Mouse (Mus musculus) testis, adult 2 months (tissue): ENCODE measurements around the gene Golph3. TPM values are rescaled to one million over a fixed set of nuclear protein-coding genes. Genes with fewer than 3 reads are reported as not detected.
"Not testable (repeated sequence)": the region's sequence is repeated elsewhere in the genome, so short reads cannot be mapped to it uniquely, and the experiment has no call there.

ENCODE experiments used
- H3K27ac ChIP-seq: fragments of 200-500 bp; 2 replicates; pipeline ENCODE4 v1.5.1; 2012; ENCODE audit warnings: low read depth, low read length; ENCODE audit not compliant: control insufficient read depth, insufficient read depth
- H3K27me3 ChIP-seq: fragments of 200-500 bp; 2 replicates; pipeline ENCODE4 v1.6.1; 2012; ENCODE audit warnings: mild to moderate bottlenecking, low read length, moderate library complexity; ENCODE audit not compliant: control insufficient read depth, insufficient read depth
- H3K36me3 ChIP-seq: fragments of 200-500 bp; 2 replicates; pipeline ENCODE4 v1.6.1; 2012; ENCODE audit warnings: mild to moderate bottlenecking, low read length; ENCODE audit not compliant: control insufficient read depth, insufficient read depth
- H3K4me1 ChIP-seq: fragments of 200-500 bp; 2 replicates; pipeline ENCODE4 v1.6.1; 2012; ENCODE audit warnings: low read length; ENCODE audit not compliant: control insufficient read depth, insufficient read depth
- H3K4me3 ChIP-seq: fragments of 200-500 bp; 2 replicates; pipeline ENCODE4 v1.5.1; 2012; ENCODE audit warnings: low read depth, mild to moderate bottlenecking, low read length, moderate library complexity, mixed read lengths; ENCODE audit not compliant: control insufficient read depth
- CTCF ChIP-seq: fragments of 200-500 bp; IDR thresholded peaks from 2 replicates; pipeline ENCODE4 v1.5.1; 2012; ENCODE audit warnings: low read depth, mild to moderate bottlenecking, inconsistent platforms, low read length, moderate library complexity; ENCODE audit not compliant: control insufficient read depth, insufficient read depth, insufficient replicate concordance
- POLR2A ChIP-seq: fragments of 200-500 bp; IDR thresholded peaks from 2 replicates; pipeline ENCODE4 v1.6.1; 2012; ENCODE audit warnings: low read depth, mild to moderate bottlenecking, inconsistent platforms, low read length, moderate library complexity; ENCODE audit not compliant: control insufficient read depth
- polyA plus RNA-seq: library from polyadenylated mRNA; depleted of rRNA; stranded (reverse); fragments of >200 nt; gene quantifications from 2 replicates; pipeline ENCODE4 v1.2.3, GENCODE M21; 2012

The Golph3 gene
- polyA plus RNA-seq, 1 experiment = 36.3 TPM

GRCm38 (mm10) chr15:12358384-12358783 lies 37.1 kb downstream of the Golph3 start:
- TF ChIP-seq POLR2A = no peak
- no peak for TF ChIP-seq CTCF
- H3K27me3 ChIP-seq = no peaks in the 10 kb centered on the region
- H3K4me1 ChIP-seq = peaks cover 2% of the 10 kb centered on the region; the same call in 1 of the 2 replicates
- no peak overlapping the region for H3K4me3 ChIP-seq
- H3K27ac ChIP-seq = no peak overlapping the region
- H3K36me3 ChIP-seq = no peaks in the 10 kb centered on the region

- Histone ChIP-seq H3K4me3 (no peak overlapping the region), H3K27me3 (no peaks in the 10 kb centered on the region), H3K27ac (no peak overlapping the region), H3K4me1 (peaks cover 2% of the 10 kb centered on the region; the same call in 1 of the 2 replicates), H3K36me3 (no peaks in the 10 kb centered on the region)
- TF ChIP-seq POLR2A (no peak), CTCF (no peak)
Measured at GRCm38 (mm10) chr15:12360519-12361212, 39.4 kb downstream of the Golph3 start.

GRCm38 (mm10) chr15:12362001-12362700 lies 40.9 kb downstream of the Golph3 start:
- no peaks in the 10 kb centered on the region for H3K36me3 ChIP-seq
- no peak overlapping the region for H3K27ac ChIP-seq
- TF ChIP-seq POLR2A (no peak), CTCF (no peak)
- no peaks in the 10 kb centered on the region for H3K27me3 ChIP-seq
- H3K4me3 ChIP-seq = no peak overlapping the region
- H3K4me1 ChIP-seq = peaks cover 2% of the 10 kb centered on the region; the same call in 1 of the 2 replicates

GRCm38 (mm10) chr15:12362701-12363040 lies 41.4 kb downstream of the Golph3 start:
- Histone ChIP-seq H3K4me1 (peaks cover 2% of the 10 kb centered on the region; the same call in 1 of the 2 replicates), H3K4me3 (no peak overlapping the region), H3K27me3 (no peaks in the 10 kb centered on the region), H3K36me3 (no peaks in the 10 kb centered on the region), H3K27ac (no peak overlapping the region)
- TF ChIP-seq CTCF (no peak), POLR2A (no peak)

GRCm38 (mm10) chr15:12364096-12364495 lies 42.8 kb downstream of the Golph3 start:
- H3K4me1 ChIP-seq = peaks cover 2% of the 10 kb centered on the region; the same call in 1 of the 2 replicates
- TF ChIP-seq POLR2A (no peak), CTCF (no peak)

GRCm38 (mm10) chr15:12365416-12366071 lies 44.3 kb downstream of the Golph3 start:
- Histone ChIP-seq H3K36me3 (no peaks in the 10 kb centered on the region), H3K27me3 (no peaks in the 10 kb centered on the region), H3K4me3 (no peak overlapping the region), H3K4me1 (peaks cover 2% of the 10 kb centered on the region; the same call in 1 of the 2 replicates), H3K27ac (no peak overlapping the region)
- TF ChIP-seq CTCF (no peak), POLR2A (no peak)

More at GRCm38 (mm10) chr15:12364096-12364495, 42.8 kb downstream of the Golph3 start:
- no peak overlapping the region for H3K27ac ChIP-seq
- H3K27me3 ChIP-seq = no peaks in the 10 kb centered on the region
- no peaks in the 10 kb centered on the region for H3K36me3 ChIP-seq
- no peak overlapping the region for H3K4me3 ChIP-seq

- H3K27ac ChIP-seq = no peak overlapping the region
- no peak for TF ChIP-seq POLR2A
- TF ChIP-seq CTCF = no peak
- H3K36me3 ChIP-seq = no peaks in the 10 kb centered on the region
- H3K4me3 ChIP-seq = no peak overlapping the region
- H3K4me1 ChIP-seq = no peaks in the 10 kb centered on the region
- H3K27me3 ChIP-seq = no peaks in the 10 kb centered on the region
Measured at GRCm38 (mm10) chr15:12366072-12366469, 44.8 kb downstream of the Golph3 start.

GRCm38 (mm10) chr15:12366580-12367305 lies 45.5 kb downstream of the Golph3 start:
- not testable (repeated sequence) for H3K27me3 ChIP-seq, H3K36me3 ChIP-seq, H3K27ac ChIP-seq

More at GRCm38 (mm10) chr15:12366580-12367305, 45.5 kb downstream of the Golph3 start:
- not testable (repeated sequence) for H3K4me1 ChIP-seq, H3K4me3 ChIP-seq
